Mouse (Mus musculus): ENCODE results near the gene C1qtnf2.

Gene C1qtnf2

GRCm38 (mm10) chr11:43474225-43474774, at the start of gene C1qtnf2:
Gene C1qtnf2, plus strand, starts transcription at chr11:43474276.
- no peak for DNase-seq

GRCm38 (mm10) chr11:43424386-43424785, 49.7 kb upstream of the C1qtnf2 start:
- DNase-seq, result no peak

DNA sequence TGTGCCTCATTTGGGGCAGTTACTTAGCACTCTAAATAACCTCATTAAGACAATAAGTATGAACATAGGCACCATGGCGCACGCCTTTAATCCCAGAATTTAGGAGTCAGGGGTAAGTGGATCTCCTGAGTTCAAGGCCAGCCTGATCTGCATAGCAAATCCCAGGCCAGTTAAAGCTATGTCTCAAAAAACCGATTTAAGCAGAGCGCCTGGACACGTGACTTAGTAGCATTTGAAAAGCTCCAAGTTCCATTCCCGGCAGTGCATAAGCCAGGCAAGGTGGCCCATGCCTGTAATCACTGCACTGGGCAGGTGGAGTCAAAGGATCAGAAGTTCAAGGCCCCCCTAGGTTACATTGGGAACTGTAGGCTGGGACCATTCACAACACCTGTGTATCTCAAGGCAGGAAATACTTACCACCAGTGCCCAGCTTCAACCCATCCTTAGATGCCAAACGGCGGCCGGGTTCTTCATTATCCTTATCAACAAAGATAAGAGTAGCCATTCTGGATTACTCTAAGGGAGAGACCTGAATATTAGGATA, 48.8 kb upstream of the C1qtnf2 start:
- DNase-seq, result no peak

GRCm38 (mm10) chr11:43425824-43426413, 48.2 kb upstream of the C1qtnf2 start, which contains the start of gene Pttg1:
Gene Pttg1, minus strand, starts transcription at chr11:43426251.
- peak; percentile 90 for DNase-seq

DNA sequence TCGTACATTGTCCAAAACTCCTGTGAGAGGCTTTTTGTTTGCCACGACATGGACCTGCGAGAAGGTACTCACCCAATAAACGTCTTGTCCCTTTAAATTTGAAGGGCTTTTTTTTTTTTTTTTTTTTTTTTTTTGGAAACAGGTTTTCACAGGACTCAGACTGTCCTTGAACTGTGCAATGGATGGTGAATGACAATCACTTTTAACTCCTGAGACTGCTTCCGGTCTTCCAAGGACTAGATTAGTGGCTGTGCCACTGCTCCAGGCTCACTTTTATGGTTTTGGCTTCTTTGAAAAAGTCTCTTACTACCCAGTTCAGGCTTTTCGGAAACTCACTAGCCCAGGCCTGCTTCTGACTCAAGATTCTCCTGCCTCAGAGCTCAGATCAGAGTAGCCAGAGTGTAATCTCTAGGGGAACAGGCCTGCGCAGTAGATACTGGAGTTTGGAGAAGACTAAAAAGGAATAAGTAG, 47.6 kb upstream of the C1qtnf2 start:
- peak; percentile 55 for DNase-seq

DNA sequence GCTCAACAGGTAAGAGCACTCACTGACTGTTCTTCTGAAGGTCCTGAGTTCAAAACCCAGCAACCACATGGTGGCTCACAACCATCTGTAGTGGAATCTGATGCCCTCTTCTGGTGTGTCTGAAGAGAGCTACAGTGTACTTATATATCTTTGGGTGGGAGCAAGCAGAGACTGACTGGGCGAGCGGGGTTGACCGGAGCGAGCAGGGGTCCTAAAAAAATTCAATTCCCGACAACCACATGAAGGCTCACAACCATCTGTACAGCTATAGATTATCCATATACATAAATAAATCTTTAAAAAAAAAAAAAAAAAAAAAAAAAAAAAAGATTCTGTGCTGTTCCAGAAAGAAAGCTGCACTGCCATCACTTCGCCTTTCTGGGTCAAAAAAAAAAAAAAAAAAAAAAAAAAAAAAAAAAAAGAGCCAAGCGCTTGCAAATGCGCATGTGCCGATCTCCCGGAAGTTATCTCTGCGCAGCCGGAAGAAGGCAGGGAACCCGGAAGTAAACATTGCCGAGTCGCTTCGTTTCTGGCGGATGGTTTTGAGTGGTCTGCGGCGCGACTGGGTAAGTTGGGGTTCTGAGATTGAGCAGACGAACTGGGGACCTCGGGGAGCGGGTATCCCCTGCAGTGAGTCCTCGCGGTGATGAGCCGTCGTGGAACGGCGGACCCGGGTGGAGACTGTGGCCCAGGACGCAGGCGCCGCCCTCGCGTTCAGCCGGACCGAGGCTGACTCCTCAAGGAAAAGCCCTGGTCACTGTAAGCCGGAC, 40.6 kb upstream of the C1qtnf2 start, which contains the start of gene Slu7:
Gene Slu7, plus strand, starts transcription at position 491 of the 770 bp plus-strand sequence.
- peak; percentile 74 for DNase-seq

GRCm38 (mm10) chr11:43434024-43434407, 40.1 kb upstream of the C1qtnf2 start:
- DNase-seq, result no peak

DNA sequence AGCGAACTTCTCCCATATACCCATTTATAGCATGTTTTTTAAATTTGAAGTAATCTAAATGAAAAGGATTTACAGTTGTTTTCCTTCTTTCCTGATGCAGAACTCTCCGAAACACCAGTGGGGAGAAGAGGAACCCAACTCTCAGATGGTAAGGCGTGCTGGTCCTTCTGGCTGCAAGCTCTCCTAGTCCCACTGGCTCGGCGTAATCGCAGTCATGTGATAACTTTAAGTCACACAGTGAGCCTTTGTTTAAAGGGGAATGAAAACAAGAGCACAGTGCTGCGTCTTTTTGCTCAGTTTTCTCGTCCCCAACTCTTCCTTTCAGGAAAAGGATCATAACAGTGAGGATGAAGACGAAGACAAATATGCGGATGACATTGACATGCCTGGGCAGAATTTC, 33.0 kb upstream of the C1qtnf2 start:
- no peak for DNase-seq

DNA sequence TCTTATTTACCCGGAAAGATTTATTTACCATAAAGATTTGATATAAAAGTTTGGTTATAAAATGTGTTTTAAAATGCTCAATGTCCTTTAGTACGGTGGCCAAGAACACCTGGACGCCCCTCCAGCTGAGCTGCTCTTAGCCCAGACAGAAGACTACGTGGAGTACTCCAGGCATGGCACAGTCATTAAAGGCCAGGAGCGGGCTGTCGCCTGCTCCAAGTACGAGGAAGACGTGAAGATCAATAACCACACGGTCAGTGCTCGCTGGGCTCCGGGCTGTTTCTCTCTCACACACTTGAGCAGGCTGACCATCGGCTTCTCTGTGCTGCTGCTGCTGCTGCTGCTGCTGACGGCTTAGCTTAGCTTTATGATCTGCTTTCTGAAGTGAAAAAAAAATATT, 30.9 kb upstream of the C1qtnf2 start:
- DNase-seq, result no peak

- DNase-seq, result no peak
These were observed 24.2 kb upstream of the C1qtnf2 start for GRCm38 (mm10) chr11:43449916-43450315.

DNA sequence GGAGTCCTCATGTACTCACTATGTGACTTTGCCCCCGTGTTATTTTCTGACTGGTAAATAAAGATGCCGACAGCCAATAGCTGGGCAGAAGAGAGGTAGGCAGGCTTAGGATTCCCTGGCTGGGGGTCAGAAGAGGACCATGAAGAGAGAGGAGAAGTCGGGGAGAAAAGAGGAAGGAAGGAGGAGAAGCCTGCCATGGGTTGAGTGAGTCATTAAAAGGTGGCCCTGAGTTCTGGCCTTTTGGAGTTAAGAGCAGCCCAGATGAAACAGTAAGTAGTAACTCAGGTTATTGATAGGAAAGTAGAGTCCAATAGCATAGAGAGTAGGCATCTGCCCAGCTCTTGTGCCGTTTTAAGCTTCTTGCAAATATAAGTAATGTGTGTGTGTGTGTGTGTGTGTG, 22.8 kb upstream of the C1qtnf2 start:
- no peak for DNase-seq

DNA sequence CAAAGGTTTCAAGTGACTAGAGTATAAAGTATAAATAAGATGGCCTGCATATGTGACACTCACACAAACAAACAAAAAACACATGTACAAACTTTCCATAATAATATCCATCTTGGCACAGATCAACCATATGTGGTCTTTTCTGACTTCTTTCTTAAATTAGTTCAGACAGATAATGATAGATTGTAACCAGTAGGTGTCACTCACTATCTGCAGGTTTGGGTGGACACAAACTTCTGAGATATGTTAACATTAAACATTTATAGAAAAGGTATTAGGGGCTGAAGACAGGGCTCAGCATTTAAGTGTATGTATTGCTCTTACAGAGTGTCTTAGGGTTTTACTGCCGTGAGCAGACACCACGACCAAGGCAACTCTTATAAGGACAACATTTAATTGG, 21.8 kb upstream of the C1qtnf2 start:
- DNase-seq, result no peak

DNA sequence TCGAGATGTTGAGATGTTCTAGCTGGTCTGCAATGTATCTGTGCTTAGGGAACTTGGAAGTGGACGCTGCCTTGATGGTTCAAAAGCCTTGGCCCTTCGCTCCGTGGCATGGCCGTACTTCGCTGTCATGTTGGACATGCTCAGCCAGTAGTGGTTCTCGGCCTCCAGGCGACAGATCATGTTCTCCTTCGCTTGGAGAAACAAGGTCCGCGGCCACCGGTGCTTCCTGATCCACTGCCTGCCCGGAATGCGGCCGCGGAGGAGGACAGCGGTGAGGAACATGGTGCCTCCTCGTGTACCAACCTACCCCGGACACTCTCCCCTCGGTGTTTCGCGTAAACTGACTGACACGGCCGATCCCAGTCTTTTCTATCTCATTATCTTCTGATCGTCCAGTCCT, 10.9 kb upstream of the C1qtnf2 start:
- no peak for DNase-seq

DNA sequence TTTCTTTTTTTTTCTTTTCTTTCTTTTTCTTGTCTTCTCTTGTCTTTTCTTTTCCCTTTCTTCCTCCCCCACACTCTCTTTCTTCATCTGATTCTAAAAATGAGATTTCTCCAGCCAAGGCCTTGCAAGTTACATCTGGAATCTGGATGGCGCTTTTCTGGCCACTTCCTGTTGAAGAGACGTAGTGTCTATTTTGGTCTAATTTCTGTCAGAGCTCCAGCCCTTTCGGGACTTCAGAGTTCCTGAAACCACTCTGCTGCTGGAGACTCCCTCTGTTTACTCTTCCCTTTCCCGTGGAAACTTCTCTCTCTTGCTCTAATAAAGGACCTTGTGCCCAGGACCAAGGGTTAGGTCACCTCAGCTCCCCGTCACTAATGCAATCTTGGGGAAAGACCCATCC, 4.0 kb upstream of the C1qtnf2 start:
- DNase-seq, result peak; percentile 51

- no peak for DNase-seq
These were observed 2.9 kb upstream of the C1qtnf2 start for GRCm38 (mm10) chr11:43470881-43471820.

DNA sequence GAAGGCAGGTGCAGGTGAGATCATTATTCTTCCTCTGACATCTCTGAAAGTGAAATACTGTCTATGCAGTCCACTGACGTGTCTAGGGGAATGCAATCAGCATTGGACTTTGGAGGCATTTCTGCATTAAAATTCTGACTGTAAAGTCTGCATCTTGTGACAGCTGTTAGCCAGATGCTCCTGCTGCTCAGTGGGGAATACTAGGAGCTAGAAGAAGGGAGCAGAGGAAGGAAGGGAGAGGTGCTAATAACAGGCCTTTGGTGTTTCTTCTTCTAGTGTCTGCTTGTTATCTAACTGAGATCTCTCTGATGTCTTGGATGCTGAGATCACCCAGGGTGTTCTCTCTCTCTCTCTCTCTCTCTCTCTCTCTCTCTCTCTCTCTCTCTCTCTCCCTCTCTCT, 961 bp upstream of the C1qtnf2 start:
- no peak for DNase-seq

GRCm38 (mm10) chr11:43473635-43474224, 346 bp upstream of the C1qtnf2 start:
- DNase-seq, result no peak

DNA sequence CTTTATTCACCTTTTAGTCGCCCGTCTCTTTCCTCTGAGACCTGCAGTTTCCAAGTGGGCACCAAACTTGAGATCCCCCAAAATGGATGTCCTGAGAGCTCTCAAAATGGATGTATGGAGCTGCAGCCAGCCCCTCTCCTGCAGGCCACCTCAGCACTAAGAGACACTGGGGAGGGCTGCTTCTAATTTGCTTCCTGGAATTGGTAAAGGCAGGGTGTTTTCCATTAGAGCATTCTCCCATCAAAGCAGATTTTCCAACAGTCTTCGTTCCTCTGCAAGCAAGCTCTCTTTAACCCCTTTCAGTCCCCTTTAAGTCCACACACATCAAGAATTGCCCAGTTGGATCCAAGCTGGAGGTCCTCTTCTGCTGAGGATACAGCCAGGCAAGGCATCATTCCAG, 5.3 kb downstream of the C1qtnf2 start:
- DNase-seq, result no peak

DNA sequence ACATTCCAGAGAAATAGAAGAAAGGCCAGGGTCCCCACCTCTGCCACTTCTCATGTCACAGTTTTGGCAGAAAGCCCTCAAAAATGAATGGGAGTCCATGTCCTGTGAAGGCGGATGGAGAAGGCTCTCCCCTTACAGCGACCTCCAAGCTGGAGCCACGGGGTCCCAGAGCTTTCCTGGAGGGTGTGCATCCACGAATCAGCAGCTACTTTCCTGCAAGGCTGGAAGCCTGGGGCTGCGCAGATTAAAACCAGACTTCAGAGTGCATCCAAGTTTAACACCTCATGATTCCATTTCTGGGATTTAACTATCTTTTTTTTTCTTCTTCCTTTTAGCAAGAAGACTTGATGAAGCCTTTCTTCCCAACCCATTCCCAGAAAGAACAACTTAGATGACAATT, 6.5 kb downstream of the C1qtnf2 start:
- DNase-seq, result no peak

GRCm38 (mm10) chr11:43481672-43482522, 7.8 kb downstream of the C1qtnf2 start:
- no peak for DNase-seq

GRCm38 (mm10) chr11:43483122-43483792, 9.2 kb downstream of the C1qtnf2 start:
- DNase-seq, result peak; percentile 43

Measured in kidney, adult 9 months (tissue).